Mouse (Mus musculus) forebrain, embryonic 12.5 days (tissue): ENCODE results near the gene Gm20696. TPM values are rescaled to one million over a fixed set of nuclear protein-coding genes. Genes with fewer than 3 reads are reported as not detected.

Experiments
- ATAC-seq: fragments of 200-750 bp; cut with Nextera tagmentation; 2 replicates; pipeline ENCODE4 v1.8.0; 2017; ENCODE audit warnings: moderate TSS enrichment; ENCODE audit not compliant: low FRiP score
- H3K27ac ChIP-seq: fragments of 300-500 bp; sonication (generic); 2 replicates; pipeline ENCODE4 v1.5.1; 2016; ENCODE audit warnings: mild to moderate bottlenecking
- H3K27me3 ChIP-seq: fragments of 300-500 bp; sonication (generic); 2 replicates; pipeline ENCODE4 v1.6.1; 2016; ENCODE audit warnings: mild to moderate bottlenecking
- H3K36me3 ChIP-seq: fragments of 300-500 bp; sonication (generic); replicated peaks from 2 replicates; pipeline ENCODE4 v1.6.1; 2016; ENCODE audit warnings: mild to moderate bottlenecking
- H3K4me1 ChIP-seq: fragments of 300-500 bp; sonication (generic); 2 replicates; pipeline ENCODE4 v1.6.1; 2016
- H3K4me2 ChIP-seq: fragments of 300-500 bp; sonication (generic); 2 replicates; pipeline ENCODE4 v1.6.1; 2016; ENCODE audit warnings: mild to moderate bottlenecking, moderate library complexity
- H3K4me3 ChIP-seq: fragments of 300-500 bp; sonication (generic); replicated peaks from 2 replicates; pipeline ENCODE4 v1.5.1; 2016; ENCODE audit warnings: mild to moderate bottlenecking
- H3K9ac ChIP-seq: fragments of 300-500 bp; sonication (generic); 2 replicates; pipeline ENCODE4 v1.6.1; 2016; ENCODE audit warnings: mild to moderate bottlenecking
- H3K9me3 ChIP-seq: fragments of 300-500 bp; sonication (generic); 2 replicates; pipeline ENCODE4 v1.6.1; 2016
- WGBS: fragments of 180-500 bp; shearing (Covaris S2); methylation state at CpG from one replicate; pipeline ENCODE4 v1.1.7; 2016; 5-methylcytosine and 5-hydroxymethylcytosine counted together
- polyA plus RNA-seq: library from polyadenylated mRNA; unstranded; fragments of >200 nt; fragmentation: Nextera tagmentation; extraction: Ambion mirVana; gene quantifications from 2 replicates; pipeline ENCODE4 v1.2.1, GENCODE M21; 2016

The Gm20696 gene
- polyA plus RNA-seq, 1 experiment from 2014 or later: 6.0 TPM

- WGBS: 78% methylated on average over 7 of the region's 7 CpGs
- no peak for ATAC-seq
- Histone ChIP-seq H3K9ac (no peak overlapping the region), H3K4me3 (no peak overlapping the region), H3K27me3 (no peaks in the 10 kb centered on the region), H3K27ac (no peak overlapping the region), H3K36me3 (0 out of 2 replicates have a peak, but pooled peaks cover 3% of the 10 kb centered on the region), H3K4me1 (peaks cover 30% of the 10 kb centered on the region), H3K4me2 (no peak overlapping the region), H3K9me3 (no peaks in the 10 kb centered on the region)
These were observed 185.0 kb downstream of the Gm20696 start for GRCm38 (mm10) chr6:99481568-99481967.

GRCm38 (mm10) chr6:99478873-99479650 is 187.5 kb downstream of the Gm20696 start:
- no peak overlapping the region for H3K4me2 ChIP-seq
- 88% methylated on average over 13 of the region's 13 CpGs for WGBS
- no peak overlapping the region for H3K4me3 ChIP-seq
- no peak overlapping the region for H3K27ac ChIP-seq
- H3K9ac ChIP-seq: no peak overlapping the region
- no peaks in the 10 kb centered on the region for H3K9me3 ChIP-seq
- H3K27me3 ChIP-seq: no peaks in the 10 kb centered on the region
- H3K4me1 ChIP-seq: peaks cover 8% of the 10 kb centered on the region
- 0 out of 2 replicates have a peak, but pooled peaks cover 3% of the 10 kb centered on the region for H3K36me3 ChIP-seq
- ATAC-seq: no peak

- H3K4me2 ChIP-seq: no peak overlapping the region
- peaks cover 5% of the 10 kb centered on the region for H3K4me1 ChIP-seq
- H3K27ac ChIP-seq: no peak overlapping the region
- no peak for ATAC-seq
- no peaks in the 10 kb centered on the region for H3K9me3 ChIP-seq
- no peak overlapping the region for H3K4me3 ChIP-seq
- H3K36me3 ChIP-seq: no peaks in the 10 kb centered on the region
- H3K27me3 ChIP-seq: no peaks in the 10 kb centered on the region
- no peak overlapping the region for H3K9ac ChIP-seq
- 86% methylated on average over 9 of the region's 9 CpGs for WGBS
These were observed 191.6 kb downstream of the Gm20696 start for GRCm38 (mm10) chr6:99475040-99475439.

- no peak overlapping the region for H3K9ac ChIP-seq
- H3K9me3 ChIP-seq: no peaks in the 10 kb centered on the region
- H3K4me3 ChIP-seq: no peak overlapping the region
- no peak overlapping the region for H3K4me2 ChIP-seq
- H3K27me3 ChIP-seq: no peaks in the 10 kb centered on the region
- H3K36me3 ChIP-seq: no peaks in the 10 kb centered on the region
- no peak for ATAC-seq
- H3K27ac ChIP-seq: no peak overlapping the region
- WGBS: 80% methylated on average over 5 of the region's 5 CpGs
- peaks cover 19% of the 10 kb centered on the region for H3K4me1 ChIP-seq
These were observed 195.7 kb downstream of the Gm20696 start for GRCm38 (mm10) chr6:99470906-99471305.

- no peaks in the 10 kb centered on the region for H3K27me3 ChIP-seq
- no peak overlapping the region for H3K9ac ChIP-seq
- ATAC-seq: no peak
- H3K36me3 ChIP-seq: no peaks in the 10 kb centered on the region
- H3K9me3 ChIP-seq: no peaks in the 10 kb centered on the region
- peaks cover 26% of the 10 kb centered on the region for H3K4me1 ChIP-seq
- 93% methylated on average over 12 of the region's 12 CpGs for whole genome bisulfite sequencing
- H3K4me3 ChIP-seq: no peak overlapping the region
- H3K27ac ChIP-seq: no peak overlapping the region
- H3K4me2 ChIP-seq: no peak overlapping the region
These were observed 197.3 kb downstream of the Gm20696 start for GRCm38 (mm10) chr6:99469134-99469834.

GRCm38 (mm10) chr6:99467831-99468230 is 198.8 kb downstream of the Gm20696 start:
- Histone ChIP-seq H3K36me3 (no peaks in the 10 kb centered on the region), H3K9me3 (no peaks in the 10 kb centered on the region), H3K27me3 (no peaks in the 10 kb centered on the region), H3K9ac (no peak overlapping the region), H3K4me1 (peaks cover 33% of the 10 kb centered on the region), H3K4me2 (no peak overlapping the region), H3K4me3 (no peak overlapping the region), H3K27ac (no peak overlapping the region)
- WGBS: 64% methylated on average over 3 of the region's 3 CpGs
- no peak for ATAC-seq

GRCm38 (mm10) chr6:99467109-99467508 is 199.5 kb downstream of the Gm20696 start:
- Histone ChIP-seq H3K4me2 (no peak overlapping the region), H3K27ac (no peak overlapping the region), H3K9ac (no peak overlapping the region), H3K9me3 (no peaks in the 10 kb centered on the region), H3K4me1 (peaks cover 33% of the 10 kb centered on the region), H3K27me3 (no peaks in the 10 kb centered on the region), H3K4me3 (no peak overlapping the region), H3K36me3 (no peaks in the 10 kb centered on the region)
- 24% methylated on average over 8 of the region's 8 CpGs for WGBS
- ATAC-seq: peak; percentile 60

GRCm38 (mm10) chr6:99466354-99466753 is 200.2 kb downstream of the Gm20696 start:
- no peak for ATAC-seq
- H3K36me3 ChIP-seq: no peaks in the 10 kb centered on the region
- H3K4me3 ChIP-seq: no peak overlapping the region
- WGBS: 91% methylated on average over 8 of the region's 8 CpGs
- H3K27ac ChIP-seq: no peak overlapping the region
- H3K9ac ChIP-seq: no peak overlapping the region
- no peak overlapping the region for H3K4me2 ChIP-seq
- H3K4me1 ChIP-seq: peaks cover 33% of the 10 kb centered on the region
- no peaks in the 10 kb centered on the region for H3K9me3 ChIP-seq
- no peaks in the 10 kb centered on the region for H3K27me3 ChIP-seq

- Histone ChIP-seq H3K36me3 (no peaks in the 10 kb centered on the region), H3K27me3 (no peaks in the 10 kb centered on the region), H3K4me2 (no peak overlapping the region), H3K27ac (no peak overlapping the region), H3K4me1 (peaks cover 23% of the 10 kb centered on the region), H3K9me3 (no peaks in the 10 kb centered on the region), H3K4me3 (no peak overlapping the region), H3K9ac (no peak overlapping the region)
- 74% methylated on average over 4 of the region's 4 CpGs for WGBS
- 0 out of 2 replicates have a peak, but pooled peaks have one; percentile 27 for ATAC-seq
These were observed 202.1 kb downstream of the Gm20696 start for GRCm38 (mm10) chr6:99464449-99464848.

- no peak overlapping the region for H3K4me2 ChIP-seq
These were observed 202.7 kb downstream of the Gm20696 start for GRCm38 (mm10) chr6:99463906-99464305.

GRCm38 (mm10) chr6:99458775-99459174 is 207.8 kb downstream of the Gm20696 start:
- H3K9ac ChIP-seq: no peak overlapping the region
- H3K4me1 ChIP-seq: peaks cover 6% of the 10 kb centered on the region; the same call in 1 of the 2 replicates
- no peaks in the 10 kb centered on the region for H3K9me3 ChIP-seq
- H3K27ac ChIP-seq: no peak overlapping the region
- no peak overlapping the region for H3K4me3 ChIP-seq
- no peaks in the 10 kb centered on the region for H3K27me3 ChIP-seq
- H3K36me3 ChIP-seq: peaks cover 4% of the 10 kb centered on the region; the same call in 1 of the 2 replicates
- WGBS: 90% methylated on average over 4 of the region's 4 CpGs
- ATAC-seq: no peak
- H3K4me2 ChIP-seq: no peak overlapping the region

More at GRCm38 (mm10) chr6:99463906-99464305, 202.7 kb downstream of the Gm20696 start:
- no peaks in the 10 kb centered on the region for H3K9me3 ChIP-seq
- H3K4me3 ChIP-seq: no peak overlapping the region
- ATAC-seq: no peak
- H3K9ac ChIP-seq: no peak overlapping the region
- H3K4me1 ChIP-seq: peaks cover 23% of the 10 kb centered on the region
- no peaks in the 10 kb centered on the region for H3K36me3 ChIP-seq
- WGBS: 86% methylated on average over 7 of the region's 7 CpGs
- no peaks in the 10 kb centered on the region for H3K27me3 ChIP-seq
- 0 out of 2 replicates have a peak overlapping the region, but pooled peaks have one; percentile 1 for H3K27ac ChIP-seq

- 92% methylated on average over 7 of the region's 7 CpGs for WGBS
These were observed 212.7 kb downstream of the Gm20696 start for GRCm38 (mm10) chr6:99453763-99454520.

More at GRCm38 (mm10) chr6:99453763-99454520, 212.7 kb downstream of the Gm20696 start:
- Histone ChIP-seq H3K4me1 (peaks cover 15% of the 10 kb centered on the region), H3K27ac (no peak overlapping the region), H3K9me3 (no peaks in the 10 kb centered on the region), H3K9ac (no peak overlapping the region), H3K36me3 (peaks cover 4% of the 10 kb centered on the region; the same call in 1 of the 2 replicates), H3K4me2 (no peak overlapping the region), H3K27me3 (no peaks in the 10 kb centered on the region), H3K4me3 (no peak overlapping the region)
- no peak for ATAC-seq
